Mouse (Mus musculus) forebrain, embryonic 15.5 days (tissue): ENCODE data around the gene Hist1h4h. TPM values are rescaled to one million over a fixed set of nuclear protein-coding genes. Genes with fewer than 3 reads are reported as not detected.
"Not testable (repeated sequence)": the region's sequence is repeated elsewhere in the genome, so short reads cannot be mapped to it uniquely, and the experiment has no call there.

Source experiments
- ATAC-seq: fragments of 200-750 bp; cut with Nextera tagmentation; replicated peaks from 2 replicates; pipeline ENCODE4 v1.8.0; 2017; ENCODE audit warnings: mild to moderate bottlenecking, moderate TSS enrichment, moderate library complexity
- H3K27ac ChIP-seq: fragments of 300-500 bp; sonication (generic); replicated peaks from 2 replicates; pipeline ENCODE4 v1.5.1; 2015; ENCODE audit warnings: mild to moderate bottlenecking, inconsistent platforms
- H3K27me3 ChIP-seq: fragments of 300-500 bp; sonication (generic); 2 replicates; pipeline ENCODE4 v1.6.1; 2015; ENCODE audit warnings: inconsistent platforms
- H3K36me3 ChIP-seq: fragments of 300-500 bp; sonication (generic); 2 replicates; pipeline ENCODE4 v1.6.1; 2015; ENCODE audit warnings: mild to moderate bottlenecking, inconsistent platforms
- H3K4me1 ChIP-seq: fragments of 300-500 bp; sonication (generic); 2 replicates; pipeline ENCODE4 v1.6.1; 2015; ENCODE audit warnings: inconsistent platforms
- H3K4me2 ChIP-seq: fragments of 300-500 bp; sonication (generic); replicated peaks from 2 replicates; pipeline ENCODE4 v1.6.1; 2015; ENCODE audit warnings: mild to moderate bottlenecking, inconsistent platforms
- H3K4me3 ChIP-seq: fragments of 300-500 bp; sonication (generic); 2 replicates; pipeline ENCODE4 v1.5.1; 2015; ENCODE audit warnings: mild to moderate bottlenecking, inconsistent platforms
- H3K9ac ChIP-seq: fragments of 300-500 bp; sonication (generic); replicated peaks from 2 replicates; pipeline ENCODE4 v1.6.1; 2015; ENCODE audit warnings: mild to moderate bottlenecking, inconsistent platforms
- H3K9me3 ChIP-seq: fragments of 300-500 bp; sonication (generic); 2 replicates; pipeline ENCODE4 v1.6.1; 2016; ENCODE audit warnings: inconsistent platforms
- WGBS: fragments of 180-500 bp; shearing (Covaris S2); methylation state at CpG from one replicate; pipeline ENCODE4 v1.1.7; 2015; ENCODE audit warnings: mixed read lengths; 5-methylcytosine and 5-hydroxymethylcytosine counted together
- polyA plus RNA-seq: library from polyadenylated mRNA; unstranded; fragments of >200 nt; fragmentation: Nextera tagmentation; extraction: Ambion mirVana; gene quantifications from 2 replicates; pipeline ENCODE4 v1.2.1, GENCODE M21; 2015

The Hist1h4h gene
- polyA plus RNA-seq, 1 experiment from 2014 or later = 6.0 TPM

DNA sequence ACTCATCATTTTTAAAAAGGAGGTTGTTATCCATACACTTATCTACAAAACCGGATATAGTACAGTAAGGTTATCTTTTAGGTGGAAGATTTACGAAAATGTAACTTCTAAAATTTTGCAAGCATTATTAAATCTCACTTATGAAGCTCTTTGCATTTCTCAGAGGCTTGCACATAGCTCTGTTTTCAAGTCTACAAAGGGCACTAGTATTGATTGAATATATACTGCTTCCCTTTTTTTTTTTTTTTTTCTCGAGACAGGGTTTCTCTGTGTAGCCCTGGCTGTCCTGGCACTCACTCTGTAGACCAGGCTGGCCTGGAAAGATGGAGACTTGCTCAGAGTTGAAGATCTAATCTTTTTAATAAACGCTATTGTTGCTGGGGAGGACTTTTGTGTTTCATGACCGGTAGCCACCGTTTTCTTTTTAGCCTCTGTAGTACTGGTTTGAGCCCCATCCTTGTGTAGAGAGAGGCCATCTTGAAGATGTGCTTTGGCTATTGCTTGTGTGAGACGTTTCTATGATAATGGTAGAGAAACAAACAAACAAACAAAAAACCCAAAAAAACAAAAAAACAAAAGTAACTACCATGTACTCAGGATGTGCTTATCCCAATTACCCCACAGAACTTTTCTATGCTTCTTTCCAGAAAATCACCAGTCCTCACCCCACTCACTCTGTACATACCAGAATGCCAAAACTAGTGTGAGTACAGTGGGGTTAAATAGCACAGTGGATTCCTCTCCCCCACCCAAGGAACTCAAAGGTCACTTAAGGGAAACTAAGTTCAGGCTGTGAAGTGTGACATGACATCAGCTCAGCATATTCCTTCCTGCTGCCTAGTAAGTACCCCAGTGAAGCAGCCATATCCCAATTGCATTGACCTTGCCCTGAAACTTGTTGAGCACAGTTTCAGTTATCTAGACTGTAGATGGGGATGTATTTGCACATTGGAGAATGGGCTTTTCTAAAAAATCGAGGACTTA, 21.4 kb downstream of the Hist1h4h start:
- WGBS = 42% methylated on average over 8 of the region's 8 CpGs
- peaks cover 37% of the 10 kb centered on the region for H3K4me1 ChIP-seq
- H3K27ac ChIP-seq = peak overlapping the region; percentile 93
- no peaks in the 10 kb centered on the region for H3K36me3 ChIP-seq
- H3K9me3 ChIP-seq = no peaks in the 10 kb centered on the region
- peak overlapping the region; percentile 58; the same call in 1 of the 2 replicates for H3K9ac ChIP-seq
- H3K4me3 ChIP-seq = peak overlapping the region; percentile 51
- no peak for ATAC-seq
- peak overlapping the region; percentile 63 for H3K4me2 ChIP-seq
- H3K27me3 ChIP-seq = no peaks in the 10 kb centered on the region

DNA sequence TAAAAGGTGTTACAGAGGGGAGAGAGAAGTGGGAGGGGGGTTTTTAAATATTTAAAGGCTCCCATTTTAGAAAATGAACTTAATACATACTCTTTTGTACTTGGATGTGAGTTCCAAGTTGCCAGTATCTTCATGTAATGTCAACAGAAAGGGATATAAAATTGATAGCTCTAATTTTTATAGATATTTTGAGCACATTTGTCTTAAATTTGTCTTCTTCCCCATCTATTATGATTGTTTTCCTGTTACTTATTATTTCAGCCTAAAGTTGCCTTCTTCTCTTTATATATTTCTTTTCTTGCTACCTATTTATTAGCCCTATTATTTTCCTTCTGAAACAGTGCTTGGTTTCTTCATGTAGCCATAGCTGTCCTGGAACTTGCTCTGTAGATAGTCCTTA, 22.1 kb downstream of the Hist1h4h start, which contains the start of gene Hist1h1d:
Gene Hist1h1d (plus strand): TSS at position 301 of the 400 bp plus-strand sequence.
- Histone ChIP-seq H3K27me3 (no peaks in the 10 kb centered on the region), H3K4me2 (peak within 1 kb of the TSS; percentile 99), H3K27ac (peak within 1 kb of the TSS; percentile 97), H3K4me3 (0 out of 2 replicates have a peak within 1 kb of the TSS, but pooled peaks have one; percentile 57), H3K9ac (peak within 1 kb of the TSS; percentile 78; the same call in 1 of the 2 replicates), H3K4me1 (peaks cover 37% of the 10 kb centered on the region), H3K9me3 (no peaks in the 10 kb centered on the region), H3K36me3 (no peaks in the 10 kb centered on the region)
- no peak for ATAC-seq

DNA sequence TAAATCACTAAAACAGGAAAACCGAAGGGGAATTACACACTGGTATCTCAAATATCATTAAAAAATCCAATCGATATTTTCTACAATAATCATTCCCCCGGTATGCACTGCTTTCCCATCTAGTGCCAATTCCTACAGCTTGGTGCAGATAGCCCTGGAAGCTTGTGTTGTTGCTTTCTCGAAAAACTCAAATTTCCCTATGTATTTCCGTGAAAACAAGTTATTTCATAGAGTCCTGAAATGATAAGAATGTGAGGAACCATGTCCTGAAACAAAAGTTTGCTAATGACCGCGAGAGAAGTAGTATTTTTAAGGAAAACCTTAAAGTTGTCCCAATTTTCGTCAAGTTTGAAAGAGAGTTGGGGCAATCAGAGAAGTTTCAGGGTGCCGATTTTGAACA, 23.5 kb downstream of the Hist1h4h start:
- no peaks in the 10 kb centered on the region for H3K36me3 ChIP-seq
- peak overlapping the region; percentile 97 for H3K27ac ChIP-seq
- WGBS = 22% methylated on average over 9 of the region's 9 CpGs
- peaks cover 37% of the 10 kb centered on the region for H3K4me1 ChIP-seq
- peak overlapping the region; percentile 57 for H3K4me3 ChIP-seq
- H3K4me2 ChIP-seq = peak overlapping the region; percentile 99
- peak overlapping the region; percentile 78 for H3K9ac ChIP-seq
- H3K9me3 ChIP-seq = no peaks in the 10 kb centered on the region
- ATAC-seq = no peak
- no peaks in the 10 kb centered on the region for H3K27me3 ChIP-seq

DNA sequence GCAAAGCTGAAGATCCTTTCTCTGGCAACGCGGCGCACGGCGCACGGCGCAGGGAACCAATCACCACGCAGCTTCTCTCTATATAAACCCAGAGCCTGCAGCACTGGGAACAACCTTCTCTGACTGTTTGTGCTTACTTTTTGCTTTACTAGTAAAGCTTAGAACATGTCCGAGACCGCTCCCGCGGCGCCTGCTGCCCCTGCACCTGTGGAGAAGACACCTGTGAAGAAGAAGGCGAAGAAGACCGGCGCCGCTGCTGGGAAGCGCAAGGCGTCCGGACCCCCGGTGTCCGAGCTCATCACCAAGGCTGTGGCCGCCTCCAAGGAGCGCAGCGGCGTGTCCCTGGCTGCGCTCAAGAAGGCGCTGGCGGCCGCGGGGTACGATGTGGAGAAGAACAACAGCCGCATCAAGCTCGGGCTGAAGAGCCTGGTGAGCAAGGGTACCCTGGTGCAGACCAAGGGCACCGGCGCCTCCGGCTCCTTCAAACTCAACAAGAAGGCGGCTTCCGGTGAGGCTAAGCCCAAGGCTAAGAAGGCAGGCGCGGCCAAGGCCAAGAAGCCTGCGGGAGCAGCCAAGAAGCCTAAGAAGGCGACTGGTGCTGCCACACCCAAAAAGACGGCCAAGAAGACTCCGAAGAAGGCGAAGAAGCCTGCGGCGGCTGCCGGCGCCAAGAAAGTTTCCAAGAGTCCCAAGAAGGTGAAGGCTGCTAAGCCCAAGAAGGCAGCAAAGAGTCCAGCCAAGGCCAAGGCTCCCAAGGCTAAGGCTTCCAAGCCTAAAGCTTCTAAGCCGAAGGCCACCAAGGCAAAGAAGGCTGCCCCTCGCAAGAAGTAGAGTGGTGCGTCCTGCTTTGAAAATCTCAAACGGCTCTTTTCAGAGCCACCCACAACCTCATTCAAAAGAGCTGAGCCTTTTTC, 24.3 kb downstream of the Hist1h4h start:
- no peaks in the 10 kb centered on the region for H3K36me3 ChIP-seq

DNA sequence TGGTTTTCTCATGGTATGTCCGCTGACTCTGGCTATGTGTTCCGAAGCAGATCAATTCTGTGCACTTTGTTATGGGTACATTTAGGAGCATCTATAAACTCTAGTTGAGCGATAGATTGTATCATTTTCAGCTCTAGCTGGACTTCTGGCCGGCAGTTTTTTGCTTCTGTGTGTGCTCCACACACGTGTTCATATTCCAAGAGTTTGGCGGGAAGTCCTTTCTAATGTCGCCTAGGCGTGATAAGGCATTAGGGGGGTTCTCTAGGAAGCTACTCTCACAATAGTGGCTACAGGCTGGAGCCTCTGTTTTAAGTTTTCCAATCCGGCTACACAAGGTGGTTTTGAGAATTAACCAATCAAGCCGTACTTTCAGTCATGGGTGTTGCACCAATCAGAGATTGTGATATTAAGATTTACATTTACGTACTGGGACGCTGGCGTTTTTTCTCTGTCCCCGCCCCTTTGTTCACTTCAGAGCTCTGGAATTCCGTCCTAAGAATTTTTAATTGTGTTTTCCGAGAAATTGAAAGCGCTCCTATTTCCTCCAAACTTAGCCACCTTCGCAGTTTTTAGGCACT, 25.1 kb downstream of the Hist1h4h start:
- Histone ChIP-seq H3K4me1 (peaks cover 35% of the 10 kb centered on the region), H3K4me2 (peak overlapping the region; percentile 99), H3K36me3 (no peaks in the 10 kb centered on the region), H3K27me3 (no peaks in the 10 kb centered on the region), H3K4me3 (peak overlapping the region; percentile 57), H3K9me3 (no peaks in the 10 kb centered on the region), H3K27ac (peak overlapping the region; percentile 97), H3K9ac (peak overlapping the region; percentile 78)
- WGBS = under 1% methylated on average over 18 of the region's 18 CpGs
- peak; percentile 84 for ATAC-seq

More for the DNA sequence above, 24.3 kb downstream of the Hist1h4h start:
- H3K4me2 ChIP-seq = peak overlapping the region; percentile 99
- no peaks in the 10 kb centered on the region for H3K27me3 ChIP-seq
- WGBS = under 1% methylated on average over 54 of the region's 54 CpGs
- H3K27ac ChIP-seq = peak overlapping the region; percentile 97
- H3K4me3 ChIP-seq = peak overlapping the region; percentile 57
- peaks cover 37% of the 10 kb centered on the region for H3K4me1 ChIP-seq
- ATAC-seq = peak; percentile 87
- H3K9me3 ChIP-seq = no peaks in the 10 kb centered on the region
- H3K9ac ChIP-seq = peak overlapping the region; percentile 78

DNA sequence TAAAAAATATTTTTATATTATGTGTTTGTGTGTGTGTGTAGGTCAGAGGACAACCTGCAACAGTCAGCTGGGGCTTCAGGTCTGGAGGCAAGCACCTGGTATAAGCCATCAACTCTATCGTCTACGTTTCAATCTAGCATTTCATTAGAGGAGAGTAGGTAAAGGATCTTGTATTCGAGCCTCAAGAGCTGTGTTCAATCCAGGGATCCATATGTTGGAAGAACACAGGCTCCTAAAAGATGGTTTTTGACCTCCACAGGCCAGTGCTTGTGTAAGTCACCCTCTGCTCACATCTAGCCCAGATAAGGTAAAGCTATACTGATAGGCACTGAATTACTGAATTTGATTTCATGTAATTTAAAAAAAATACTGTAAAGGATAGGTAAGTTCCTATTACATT, 26.1 kb downstream of the Hist1h4h start:
- no peaks in the 10 kb centered on the region for H3K36me3 ChIP-seq
- 68% methylated on average over 3 of the region's 3 CpGs for WGBS
- no peak overlapping the region for H3K4me3 ChIP-seq
- no peaks in the 10 kb centered on the region for H3K9me3 ChIP-seq
- no peak overlapping the region for H3K4me2 ChIP-seq
- H3K27ac ChIP-seq = peak overlapping the region; percentile 97; the same call in 1 of the 2 replicates
- peaks cover 28% of the 10 kb centered on the region for H3K4me1 ChIP-seq
- no peak overlapping the region for H3K9ac ChIP-seq
- ATAC-seq = no peak
- H3K27me3 ChIP-seq = no peaks in the 10 kb centered on the region

DNA sequence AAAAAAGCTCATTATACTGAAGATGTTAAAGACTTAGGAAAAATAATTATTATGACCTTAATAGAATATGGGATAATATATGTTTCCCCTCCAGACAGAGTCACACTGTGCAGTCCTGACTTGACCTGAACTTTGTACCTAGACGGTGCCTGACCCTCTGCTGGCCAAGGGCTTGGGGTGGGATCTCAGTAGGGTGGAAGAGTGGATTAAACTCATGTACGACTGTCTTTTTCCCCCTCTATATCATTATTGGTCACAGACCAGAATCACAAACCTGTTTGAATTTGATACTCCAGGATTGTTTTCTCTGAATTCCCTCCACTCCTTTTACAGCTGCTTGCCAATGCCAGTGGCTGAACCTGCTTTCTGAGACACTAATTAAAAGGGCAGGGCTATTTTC, 29.8 kb downstream of the Hist1h4h start:
- H3K27me3 ChIP-seq, H3K9ac ChIP-seq, ATAC-seq, H3K27ac ChIP-seq, H3K36me3 ChIP-seq, H3K9me3 ChIP-seq, H3K4me3 ChIP-seq: not testable (repeated sequence)
- Histone ChIP-seq H3K4me2 (peak overlapping the region; percentile 15; the same call in 1 of the 2 replicates), H3K4me1 (peaks cover 17% of the 10 kb centered on the region)
- WGBS = 10% methylated on average over 2 of the region's 2 CpGs

DNA sequence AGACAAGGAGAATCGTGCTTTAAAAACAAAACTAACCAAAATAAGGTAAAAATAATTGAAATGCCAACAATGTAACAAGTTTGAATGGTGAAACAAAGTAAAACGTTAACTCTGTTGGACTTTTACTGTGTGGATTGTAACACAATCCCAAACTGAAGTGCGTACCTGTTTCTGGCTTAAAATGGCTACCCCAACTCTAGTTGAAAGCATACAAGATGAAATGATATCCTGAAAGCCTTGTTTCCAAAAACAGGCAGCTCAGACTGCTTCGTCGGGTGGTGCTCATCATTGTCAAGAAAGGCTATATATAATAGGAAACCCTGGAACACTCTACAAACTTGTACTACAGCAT, 30.7 kb downstream of the Hist1h4h start:
- peak overlapping the region; percentile 97 for H3K27ac ChIP-seq
- ATAC-seq, H3K9me3 ChIP-seq, H3K36me3 ChIP-seq, H3K27me3 ChIP-seq: not testable (repeated sequence)
- 0% methylated on average over 2 of the region's 5 CpGs for whole genome bisulfite sequencing
- peak overlapping the region; percentile 72 for H3K9ac ChIP-seq
- H3K4me2 ChIP-seq = peak overlapping the region; percentile 41
- H3K4me3 ChIP-seq = peak overlapping the region; percentile 50
- H3K4me1 ChIP-seq = peaks cover 14% of the 10 kb centered on the region

DNA sequence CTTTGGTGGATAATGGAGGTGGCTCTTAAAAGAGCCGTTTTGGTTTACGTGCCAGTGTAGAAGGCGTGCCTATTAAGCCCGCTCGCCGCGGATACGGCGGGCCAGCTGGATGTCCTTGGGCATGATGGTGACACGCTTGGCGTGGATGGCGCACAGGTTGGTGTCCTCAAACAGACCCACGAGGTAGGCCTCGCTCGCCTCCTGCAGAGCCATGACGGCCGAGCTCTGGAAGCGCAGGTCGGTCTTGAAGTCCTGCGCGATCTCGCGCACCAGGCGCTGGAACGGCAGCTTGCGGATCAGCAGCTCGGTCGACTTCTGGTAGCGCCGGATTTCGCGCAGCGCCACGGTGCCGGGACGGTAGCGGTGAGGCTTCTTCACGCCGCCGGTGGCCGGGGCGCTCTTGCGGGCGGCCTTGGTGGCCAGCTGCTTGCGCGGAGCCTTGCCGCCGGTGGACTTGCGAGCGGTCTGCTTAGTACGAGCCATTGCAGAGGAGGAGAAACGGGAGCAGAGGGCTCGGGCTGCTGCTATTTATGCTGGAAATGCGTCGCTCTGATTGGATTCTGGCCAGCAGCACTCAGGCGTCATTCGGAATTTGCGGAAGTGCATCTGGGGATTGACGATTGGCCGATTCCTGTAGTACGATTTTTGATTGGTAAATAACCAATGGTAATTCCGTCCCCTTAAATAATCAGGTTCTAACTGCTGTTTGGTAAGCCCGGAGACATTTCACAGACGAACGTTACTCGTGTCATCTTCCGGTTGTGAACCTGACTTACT, 31.2 kb downstream of the Hist1h4h start, which contains the start of gene Hist1h3e:
Gene Hist1h3e (minus strand): TSS at position 487 of the 777 bp plus-strand sequence.
- Histone ChIP-seq H3K9ac (peak within 1 kb of the TSS; percentile 72), H3K4me3 (peak within 1 kb of the TSS; percentile 50), H3K4me2 (peak within 1 kb of the TSS; percentile 65), H3K27ac (peak within 1 kb of the TSS; percentile 97)
- not testable (repeated sequence) for H3K27me3 ChIP-seq, H3K4me1 ChIP-seq, H3K9me3 ChIP-seq, H3K36me3 ChIP-seq
- under 1% methylated on average over 37 of the region's 67 CpGs for WGBS
- peak; percentile 95 for ATAC-seq

DNA sequence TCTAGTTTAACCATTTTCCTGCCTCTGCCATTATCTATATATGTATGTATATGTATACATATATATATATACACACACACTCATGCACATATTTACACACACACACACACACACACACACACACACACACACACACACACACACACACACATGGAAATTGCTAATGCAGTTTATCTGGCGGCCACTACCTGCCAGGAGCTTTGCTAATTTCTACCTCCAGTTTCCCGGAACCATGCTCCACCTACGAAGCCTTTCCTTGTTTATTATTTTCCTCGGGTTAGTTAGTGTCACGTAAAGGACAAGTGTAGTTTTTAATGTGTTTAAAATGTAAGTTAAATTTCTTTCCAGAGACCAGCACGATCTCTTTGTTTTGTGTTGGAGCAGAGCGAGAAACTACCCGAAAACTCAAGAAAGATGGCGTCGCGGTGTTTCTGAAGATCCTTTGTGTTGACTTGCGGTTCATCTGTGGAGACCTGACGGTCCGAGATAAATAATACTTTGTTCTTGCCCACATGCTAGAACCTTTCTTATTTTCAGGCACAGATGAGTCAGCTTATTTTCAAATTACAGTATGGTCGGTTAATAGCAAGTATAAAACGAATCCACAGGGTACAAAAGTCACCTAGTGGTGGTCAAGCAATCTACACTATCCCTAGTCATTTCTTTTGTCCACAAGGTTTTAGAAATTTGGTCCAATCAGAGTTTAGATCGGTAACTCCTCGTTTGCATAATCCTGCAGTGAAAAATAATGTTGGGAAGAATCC, 32.0 kb downstream of the Hist1h4h start:
- WGBS = under 1% methylated on average over 18 of the region's 18 CpGs
- Histone ChIP-seq H3K9ac (peak overlapping the region; percentile 56), H3K27me3 (no peaks in the 10 kb centered on the region), H3K9me3 (no peaks in the 10 kb centered on the region), H3K4me2 (peak overlapping the region; percentile 65), H3K4me3 (peak overlapping the region; percentile 50), H3K36me3 (no peaks in the 10 kb centered on the region), H3K27ac (peak overlapping the region; percentile 97), H3K4me1 (peaks cover 9% of the 10 kb centered on the region; the same call in 1 of the 2 replicates)
- ATAC-seq = peak; percentile 50
